22 mouse cellular contexts compared by ENCODE assay signal in genomic region chr7:75147174-75147573, GRCm38 (mm10).
DNase-seq lines count a peak whose midpoint lies in the region; ATAC-seq and TF ChIP-seq lines count a peak whose summit lies in the region.
"Had no signal": no experiment of that assay in that cellular context is flagged by ENCODE, and none has a peak within 500 bp of the region (broad histone marks: within the 10 kb centered on the region; RNA-seq: fewer than 3 reads in every experiment).

No protein-coding gene starts in this region.

- H3K4me1 ChIP-seq in hindbrain, postnatal 0 days (ENCODE audit: insufficient read depth, low read length), result no peaks in the 10 kb centered on the region
- no peaks in the 10 kb centered on the region for H3K4me1 ChIP-seq in hindbrain, embryonic 12.5 days
- H3K4me1 ChIP-seq in midbrain, postnatal 0 days (ENCODE audit: insufficient read depth, low read length), result 0 out of 2 replicates have a peak, but pooled peaks cover 2% of the 10 kb centered on the region
- peaks cover 2% of the 10 kb centered on the region for H3K4me1 ChIP-seq in midbrain, embryonic 11.5 days (ENCODE audit: control insufficient read depth, insufficient read depth, low read length)

- no peak overlapping the region for H3K4me3 ChIP-seq in hindbrain, postnatal 0 days (ENCODE audit: low read length)
- H3K4me3 ChIP-seq in hindbrain, embryonic 12.5 days, result no peak overlapping the region
- no peak overlapping the region for H3K4me3 ChIP-seq in midbrain, postnatal 0 days (ENCODE audit: low read depth, low read length)
- no peak overlapping the region for H3K4me3 ChIP-seq in midbrain, embryonic 11.5 days (ENCODE audit: low read depth, low read length)
- H3K4me3 ChIP-seq: forebrain, embryonic 10.5 days; heart, embryonic 13.5 days; hindbrain, embryonic 13.5 days had no signal

- ATAC-seq in hindbrain, postnatal 0 days, result no peak
- ATAC-seq in hindbrain, embryonic 12.5 days (ENCODE audit: low FRiP score), result no peak
- ATAC-seq in midbrain, postnatal 0 days (ENCODE audit: low FRiP score), result no peak
- ATAC-seq in midbrain, embryonic 11.5 days (ENCODE audit: low FRiP score), result no peak
- ATAC-seq: activated CD4-positive, CD25-positive, alpha-beta regulatory T cell, adult 4 months; forebrain, embryonic 14.5 days; hindbrain, embryonic 16.5 days; inflammation-experienced regulatory T-cells, adult 6 months had no signal

- 85% methylated on average over 1 of the region's 1 CpGs for WGBS in hindbrain, postnatal 0 days
- WGBS in hindbrain, embryonic 12.5 days, result 88% methylated on average over 1 of the region's 1 CpGs
- WGBS in midbrain, postnatal 0 days, result 97% methylated on average over 1 of the region's 1 CpGs
- WGBS in midbrain, embryonic 11.5 days, result 81% methylated on average over 1 of the region's 1 CpGs

- no peak overlapping the region for H3K9ac ChIP-seq in hindbrain, postnatal 0 days (replicated peaks; ENCODE audit: low read length)
- no peak overlapping the region for H3K9ac ChIP-seq in hindbrain, embryonic 12.5 days
- no peak overlapping the region for H3K9ac ChIP-seq in midbrain, postnatal 0 days (replicated peaks; ENCODE audit: low read length, poor library complexity, severe bottlenecking)
- H3K9ac ChIP-seq in midbrain, embryonic 11.5 days (ENCODE audit: low read length), result no peak overlapping the region
- H3K9ac ChIP-seq: heart, embryonic 13.5 days; hindbrain, embryonic 13.5 days had no signal

- H3K27me3 ChIP-seq in hindbrain, postnatal 0 days (ENCODE audit: insufficient read depth, low read length), result no peaks in the 10 kb centered on the region
- 0 out of 2 replicates have a peak, but pooled peaks cover 6% of the 10 kb centered on the region for H3K27me3 ChIP-seq in hindbrain, embryonic 12.5 days
- no peaks in the 10 kb centered on the region for H3K27me3 ChIP-seq in midbrain, postnatal 0 days (ENCODE audit: insufficient read depth, low read length)
- H3K27me3 ChIP-seq in midbrain, embryonic 11.5 days (ENCODE audit: control insufficient read depth, insufficient read depth, low read length), result no peaks in the 10 kb centered on the region
- H3K27me3 ChIP-seq: heart, embryonic 13.5 days had no signal

- DNase-seq in cerebellum, postnatal 10 days, result peak; percentile 24 to 33
- DNase-seq in cerebellum, adult 11-12 months, result no peak
- peak; percentile 33 for DNase-seq in hindbrain, postnatal 0 days (ENCODE audit: low spot score)
- no peak for DNase-seq in midbrain, postnatal 0 days (ENCODE audit: low spot score)
- DNase-seq in midbrain, embryonic 11.5 days (ENCODE audit: low spot score, missing footprints), result no peak
- no peak for DNase-seq in adrenal gland, adult 8-10 months
- no peak for DNase-seq in kidney, adult 9 months
- DNase-seq: adrenal gland, postnatal 10 days; adrenal gland, postnatal 36 days; cerebellum, adult 11 months; cerebellum, adult 8-10 months; gastrocnemius, postnatal 25 days; heart, adult 18-20 months; kidney, adult 11 months had no signal

- no peaks in the 10 kb centered on the region for H3K9me3 ChIP-seq in hindbrain, postnatal 0 days (ENCODE audit: low read length)
- no peaks in the 10 kb centered on the region for H3K9me3 ChIP-seq in hindbrain, embryonic 12.5 days (replicated peaks)
- H3K9me3 ChIP-seq in midbrain, postnatal 0 days (ENCODE audit: low read length), result no peaks in the 10 kb centered on the region
- H3K9me3 ChIP-seq in midbrain, embryonic 11.5 days (ENCODE audit: control insufficient read depth, low read length), result no peaks in the 10 kb centered on the region
- H3K9me3 ChIP-seq: forebrain, embryonic 10.5 days; heart, embryonic 13.5 days; hindbrain, embryonic 13.5 days had no signal

- no peak overlapping the region for H3K4me2 ChIP-seq in hindbrain, postnatal 0 days (ENCODE audit: low read depth, low read length)
- H3K4me2 ChIP-seq in hindbrain, embryonic 12.5 days (replicated peaks), result no peak overlapping the region
- no peak overlapping the region for H3K4me2 ChIP-seq in midbrain, postnatal 0 days (ENCODE audit: low read depth, low read length, poor library complexity, severe bottlenecking)
- no peak overlapping the region for H3K4me2 ChIP-seq in midbrain, embryonic 11.5 days
- H3K4me2 ChIP-seq: heart, embryonic 13.5 days; hindbrain, embryonic 13.5 days had no signal

- no peak overlapping the region for H3K27ac ChIP-seq in hindbrain, postnatal 0 days
- no peak overlapping the region for H3K27ac ChIP-seq in hindbrain, embryonic 12.5 days
- H3K27ac ChIP-seq in midbrain, postnatal 0 days (ENCODE audit: low read depth, low read length), result no peak overlapping the region
- H3K27ac ChIP-seq in midbrain, embryonic 11.5 days (ENCODE audit: low read depth, low read length), result no peak overlapping the region
- H3K27ac ChIP-seq: forebrain, embryonic 10.5 days; heart, embryonic 13.5 days; hindbrain, embryonic 13.5 days had no signal

- peak; percentile 57 for TF ChIP-seq CTCF in hindbrain, postnatal 0 days (IDR thresholded peaks at IDR 0.05; ENCODE audit: low read depth)
- TF ChIP-seq CTCF in midbrain, postnatal 0 days (IDR thresholded peaks at IDR 0.05), result peak; percentile 59

- no peaks in the 10 kb centered on the region for H3K36me3 ChIP-seq in hindbrain, postnatal 0 days (ENCODE audit: insufficient read depth, low read length)
- no peaks in the 10 kb centered on the region for H3K36me3 ChIP-seq in hindbrain, embryonic 12.5 days
- H3K36me3 ChIP-seq in midbrain, postnatal 0 days (ENCODE audit: insufficient read depth, low read length), result no peaks in the 10 kb centered on the region
- H3K36me3 ChIP-seq in midbrain, embryonic 11.5 days (ENCODE audit: control insufficient read depth, insufficient read depth, low read length), result no peaks in the 10 kb centered on the region
- H3K36me3 ChIP-seq: forebrain, embryonic 10.5 days; heart, embryonic 13.5 days; hindbrain, embryonic 13.5 days had no signal

Comparison
In these comparisons a context has a peak if more than half of its experiments do, and no peak if none do; other contexts are left out.
1. DNase-seq: peak in cerebellum, postnatal 10 days (2 of 2) and hindbrain, postnatal 0 days (single experiment); none in cerebellum, adult 11-12 months (single experiment), midbrain, postnatal 0 days (single experiment), midbrain, embryonic 11.5 days (single experiment), adrenal gland, adult 8-10 months (single experiment) and kidney, adult 9 months (single experiment).